Mouse (Mus musculus) left cerebral cortex, adult 2 months (tissue): ENCODE data around the gene Cdkn1b. TPM values are rescaled to one million over a fixed set of nuclear protein-coding genes. Genes with fewer than 3 reads are reported as not detected.

Experiments used
- DNase-seq, 2 experiments: peaks; one replicate each; pipeline ENCODE4 v3.0.0; 2021 to 2022; ENCODE audit warnings: low spot score in 2 of 2, mixed read lengths in 1 of 2; ENCODE audit errors: extremely low spot score in 1 of 2
- H3K27ac ChIP-seq: fragments of 200-600 bp; 2 replicates; pipeline ENCODE4 v1.8.1; 2022
- H3K4me3 ChIP-seq: fragments of 200-600 bp; 2 replicates; pipeline ENCODE4 v1.8.1; 2022
- CTCF ChIP-seq: fragments of 200-600 bp; IDR thresholded peaks from 2 replicates; pipeline ENCODE4 v1.8.1; 2022; ENCODE audit warnings: antibody characterized with exemption, mild to moderate bottlenecking, moderate library complexity
- intact Hi-C: fragments of 180-260 bp; cut with DNase I; formaldehyde crosslinking; loops from one replicate; pipeline ENCODE4 v1.15.1; 2025
- total RNA-seq, 2 experiments: library from RNA; stranded (reverse); gene quantifications; 2 replicates each; pipeline ENCODE4 v1.2.3; 2021

Cdkn1b gene
- total RNA-seq, 2 experiments from 2014 or later = 36.8 to 42.3 TPM

- H3K4me3 ChIP-seq = no peak overlapping the region
Measured at GRCm38 (mm10) chr6:134925673-134926337, 5.6 kb downstream of the Cdkn1b start.

DNA sequence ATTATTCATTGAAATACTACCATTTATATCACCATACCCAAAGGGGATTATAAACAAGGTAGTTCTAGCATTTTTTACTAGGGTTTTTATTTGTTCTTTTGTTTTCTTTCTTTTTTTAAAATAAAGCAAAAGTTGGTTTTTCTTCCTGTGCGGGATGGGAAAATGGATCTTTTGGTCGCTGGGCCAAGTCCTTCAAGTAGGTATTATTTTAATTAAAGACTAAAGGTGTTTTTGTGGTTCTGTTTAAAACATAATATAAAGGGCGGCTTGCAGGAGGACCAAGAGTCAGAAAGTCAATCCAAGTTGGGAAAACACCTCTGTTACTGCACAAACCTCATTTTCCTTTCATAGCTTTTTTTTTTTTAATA, 6.1 kb downstream of the Cdkn1b start:
- TF ChIP-seq CTCF = no peak
- H3K4me3 ChIP-seq = peak overlapping the region; percentile 73
- no peak overlapping the region for H3K27ac ChIP-seq
- no peak for DNase-seq
- intact Hi-C loops = loop anchor here (10.0 kb wide), 1 partner anchor 282 kb away; no protein-coding TSS in a partner anchor

More at GRCm38 (mm10) chr6:134925673-134926337, 5.6 kb downstream of the Cdkn1b start:
- no peak for TF ChIP-seq CTCF
- H3K27ac ChIP-seq = no peak overlapping the region
- DNase-seq = no peak
- intact Hi-C loops = loop anchor here (10.0 kb wide), 1 partner anchor 281 kb away; no protein-coding TSS in a partner anchor

DNA sequence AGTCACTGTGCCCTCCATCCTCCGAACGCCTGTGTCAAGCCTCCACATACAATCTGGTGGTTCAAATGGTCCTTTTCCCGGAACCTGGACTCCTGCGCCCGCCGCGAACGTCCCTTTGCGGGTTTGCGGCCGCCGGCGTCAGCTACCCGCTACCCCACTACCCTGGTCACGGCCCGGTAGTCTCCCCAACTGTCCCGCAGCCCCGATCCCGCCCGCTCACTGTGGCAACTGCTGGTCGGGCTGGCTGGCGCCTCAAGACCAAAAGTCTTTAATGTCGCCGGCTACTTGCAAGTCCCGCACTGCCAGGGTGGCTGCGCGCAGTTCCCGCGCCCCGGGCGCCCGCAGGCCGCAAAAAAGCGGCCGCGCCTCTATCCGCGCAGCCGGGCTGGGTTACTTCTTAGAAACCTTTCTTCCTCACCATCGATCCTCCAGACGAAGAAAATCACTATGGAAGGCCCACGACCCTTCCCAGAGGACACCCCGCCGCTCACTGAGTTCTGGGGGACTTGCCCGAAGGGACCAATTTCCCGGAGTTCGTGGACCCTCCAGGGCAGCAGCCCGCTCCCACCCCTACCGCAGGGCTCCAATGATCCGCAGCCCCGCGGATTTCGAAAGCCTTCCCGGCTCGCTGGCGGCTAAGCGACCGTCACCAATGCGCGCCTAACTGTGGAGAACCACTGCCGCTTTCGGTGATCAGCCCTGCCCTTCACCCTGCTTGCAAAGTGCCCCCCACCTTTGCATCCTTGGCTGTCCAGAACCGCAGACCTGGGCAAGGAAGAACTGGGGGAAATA, 6.8 kb downstream of the Cdkn1b start:
- Histone ChIP-seq H3K27ac (peak overlapping the region; percentile 21), H3K4me3 (peak overlapping the region; percentile 73)
- peak; percentile 27 to 54 for DNase-seq
- no peak for TF ChIP-seq CTCF
- intact Hi-C loops = loop anchor here (10.0 kb wide), 1 partner anchor 282 kb away; no protein-coding TSS in a partner anchor

DNA sequence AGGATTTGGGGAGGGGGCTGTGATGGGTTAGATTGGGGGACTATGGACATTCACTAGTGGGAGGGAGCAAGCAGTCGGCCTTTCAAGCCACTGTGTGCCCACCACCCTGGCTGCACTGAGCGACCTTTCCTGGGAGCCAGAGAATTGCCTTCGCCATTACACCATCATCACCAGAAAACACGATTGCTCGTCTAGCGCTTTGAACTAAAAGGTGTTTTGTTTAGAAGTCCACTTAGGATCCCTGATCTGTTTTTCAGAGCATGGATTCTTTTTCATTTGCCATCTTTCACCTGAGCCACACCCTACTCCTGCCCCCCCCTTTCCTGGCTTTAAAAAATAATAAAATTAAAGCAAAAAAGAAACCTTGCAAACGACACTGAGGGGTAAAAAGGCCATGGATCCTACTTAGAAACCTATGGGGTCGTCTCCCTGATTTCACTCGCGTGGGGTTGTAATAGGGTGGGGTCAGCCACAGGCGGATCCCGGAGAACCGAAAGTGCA, 7.4 kb downstream of the Cdkn1b start:
- DNase-seq = no peak
- Histone ChIP-seq H3K4me3 (peak overlapping the region; percentile 73), H3K27ac (peak overlapping the region; percentile 77; the same call in 1 of the 2 replicates)
- TF ChIP-seq CTCF = no peak
- intact Hi-C loops = loop anchor here (10.0 kb wide), 1 partner anchor 283 kb away; no protein-coding TSS in a partner anchor

DNA sequence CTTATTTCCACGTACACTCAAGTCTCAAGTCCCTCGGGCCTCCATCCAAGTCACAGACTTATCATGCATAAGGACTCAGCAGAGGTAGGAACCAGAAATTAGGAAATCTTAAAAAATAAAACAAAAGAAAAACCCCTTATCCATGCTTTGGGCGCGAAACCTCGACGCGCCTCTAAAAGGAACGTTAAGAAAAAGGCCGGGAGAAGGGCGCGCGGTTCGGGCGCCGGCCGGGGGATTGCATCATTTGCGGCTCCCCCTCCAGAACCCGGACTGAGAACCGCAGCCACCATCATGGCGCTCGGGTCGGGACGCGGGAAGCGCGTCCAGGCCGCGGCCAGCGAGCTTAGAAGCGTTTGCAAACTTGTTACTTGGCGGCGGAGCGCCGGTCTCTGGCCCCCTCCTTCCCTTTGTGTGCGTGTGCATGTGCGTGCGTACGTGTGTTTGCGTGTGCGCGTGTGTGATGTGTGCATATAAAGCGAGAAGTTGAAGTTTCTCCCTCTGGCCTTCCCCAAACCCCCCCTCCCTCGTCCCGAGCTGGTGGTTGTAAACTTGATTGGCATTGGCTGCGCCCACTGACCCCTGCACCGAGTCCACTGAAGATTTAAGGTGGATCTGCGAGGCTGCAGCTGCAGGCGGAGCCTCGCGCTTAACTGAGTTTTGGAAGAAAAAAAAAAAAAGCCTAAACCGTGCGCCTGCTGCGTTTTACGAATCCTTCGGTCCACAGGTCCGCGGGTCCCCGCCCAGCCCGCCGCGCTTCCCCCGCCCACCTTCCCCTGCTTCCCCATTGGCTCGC, 8.1 kb downstream of the Cdkn1b start:
- intact Hi-C loops = loop anchor here (10.0 kb wide), 1 partner anchor 283 kb away; no protein-coding TSS in a partner anchor
- Histone ChIP-seq H3K27ac (peak overlapping the region; percentile 77; the same call in 1 of the 2 replicates), H3K4me3 (peak overlapping the region; percentile 73)
- no peak for TF ChIP-seq CTCF
- peak; percentile 29 to 44 for DNase-seq

DNA sequence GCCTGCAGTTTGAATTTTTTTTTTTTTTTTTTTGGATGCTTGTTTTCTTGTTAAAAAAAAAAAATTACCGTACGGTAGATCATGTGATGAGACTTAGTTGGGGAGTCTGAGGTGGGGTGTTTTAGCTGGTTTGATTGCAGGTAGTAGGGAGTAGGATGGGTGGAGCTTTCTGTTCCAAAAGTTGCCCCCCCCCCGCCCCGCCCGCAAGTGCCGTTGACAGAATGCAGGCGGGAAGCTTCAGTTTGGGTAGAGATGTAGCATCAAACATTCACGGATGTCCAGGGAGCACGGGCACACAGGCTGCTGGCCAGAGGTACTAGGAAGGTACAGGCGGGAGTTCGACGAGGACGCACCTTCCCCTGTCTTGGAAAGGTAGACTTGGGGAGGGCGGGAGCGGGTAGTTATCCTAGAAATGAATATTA, 8.7 kb downstream of the Cdkn1b start:
- intact Hi-C loops = loop anchor here (10.0 kb wide), 1 partner anchor 284 kb away; no protein-coding TSS in a partner anchor
- Histone ChIP-seq H3K27ac (no peak overlapping the region), H3K4me3 (peak overlapping the region; percentile 73)
- DNase-seq = no peak
- no peak for TF ChIP-seq CTCF

GRCm38 (mm10) chr6:134929926-134930325, 9.7 kb downstream of the Cdkn1b start:
- intact Hi-C loops = loop anchor here (10.0 kb wide), 1 partner anchor 285 kb away; no protein-coding TSS in a partner anchor
- Histone ChIP-seq H3K4me3 (no peak overlapping the region), H3K27ac (no peak overlapping the region)
- no peak for TF ChIP-seq CTCF
- no peak for DNase-seq

- intact Hi-C loops = no loop called here
- DNase-seq = no peak
- no peak for TF ChIP-seq CTCF
- H3K4me3 ChIP-seq = no peak overlapping the region
- no peak overlapping the region for H3K27ac ChIP-seq
Measured at GRCm38 (mm10) chr6:134930383-134930782, 10.2 kb downstream of the Cdkn1b start.

GRCm38 (mm10) chr6:134931146-134931545, 10.9 kb downstream of the Cdkn1b start:
- H3K27ac ChIP-seq = no peak overlapping the region
- DNase-seq = no peak
- TF ChIP-seq CTCF = no peak
- intact Hi-C loops = no loop called here
- H3K4me3 ChIP-seq = no peak overlapping the region

- no peak for TF ChIP-seq CTCF
- intact Hi-C loops = no loop called here
- Histone ChIP-seq H3K4me3 (no peak overlapping the region), H3K27ac (no peak overlapping the region)
- DNase-seq = no peak
Measured at GRCm38 (mm10) chr6:134932486-134933206, 12.4 kb downstream of the Cdkn1b start.

DNA sequence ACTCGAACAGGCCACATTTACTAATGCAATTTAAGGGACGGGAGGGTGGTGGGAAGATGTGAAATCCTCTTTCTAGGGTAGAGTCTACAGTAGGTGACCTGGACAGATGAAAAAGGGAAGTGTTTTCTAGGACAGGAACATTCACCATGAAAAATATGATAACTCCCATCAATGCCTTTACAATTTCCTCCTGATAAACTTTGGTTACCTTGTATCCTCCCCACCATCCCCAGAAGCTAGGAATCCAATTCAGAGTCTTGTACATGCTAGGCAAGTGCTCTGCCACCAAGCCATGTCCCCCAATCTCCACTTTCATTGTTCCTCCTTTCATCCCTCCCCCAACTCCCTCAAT, 13.0 kb downstream of the Cdkn1b start:
- Histone ChIP-seq H3K27ac (no peak overlapping the region), H3K4me3 (no peak overlapping the region)
- no peak for TF ChIP-seq CTCF
- no peak for DNase-seq
- intact Hi-C loops = no loop called here
